Mouse (Mus musculus) liver, embryonic 11.5 days (tissue): ENCODE data around the gene 4933430I17Rik. TPM values are rescaled to one million over a fixed set of nuclear protein-coding genes. Genes with fewer than 3 reads are reported as not detected.
A peak's percentile ranks its signal among the peaks of the same experiment; 100 is the strongest.

Experiments
- ATAC-seq: fragments of 200-750 bp; cut with Nextera tagmentation; replicated peaks from 2 replicates; pipeline ENCODE4 v1.8.0; 2017; ENCODE audit warnings: moderate number of reproducible peaks, mild to moderate bottlenecking, moderate TSS enrichment, moderate library complexity; ENCODE audit not compliant: low FRiP score
- DNase-seq: peaks from one replicate; pipeline ENCODE4 v3.0.0-alpha.2; 2017; ENCODE audit warnings: low spot score
- H3K27ac ChIP-seq: fragments of 300-500 bp; sonication (generic); 2 replicates; pipeline ENCODE4 v1.5.1; 2014; ENCODE audit warnings: mild to moderate bottlenecking, low read depth, low read length, control low read depth
- H3K27me3 ChIP-seq: fragments of 300-500 bp; sonication (generic); replicated peaks from 2 replicates; pipeline ENCODE4 v1.6.1; 2014; ENCODE audit warnings: low read length, mixed read lengths; ENCODE audit not compliant: control insufficient read depth, insufficient read depth
- H3K36me3 ChIP-seq: fragments of 300-500 bp; sonication (generic); 2 replicates; pipeline ENCODE4 v1.6.1; 2014; ENCODE audit warnings: mild to moderate bottlenecking, low read length, moderate library complexity, mixed read lengths; ENCODE audit not compliant: control insufficient read depth, insufficient read depth
- H3K4me1 ChIP-seq: fragments of 300-500 bp; sonication (generic); replicated peaks from 2 replicates; pipeline ENCODE4 v1.6.1; 2014; ENCODE audit warnings: low read length, mixed read lengths; ENCODE audit not compliant: control insufficient read depth, insufficient read depth
- H3K4me2 ChIP-seq: fragments of 300-500 bp; sonication (generic); 2 replicates; pipeline ENCODE4 v1.6.1; 2014; ENCODE audit warnings: mild to moderate bottlenecking, control low read depth, moderate library complexity
- H3K4me3 ChIP-seq: fragments of 300-500 bp; sonication (generic); 2 replicates; pipeline ENCODE4 v1.5.1; 2014; ENCODE audit warnings: low read depth, low read length, control low read depth
- H3K9ac ChIP-seq: fragments of 300-500 bp; sonication (generic); 2 replicates; pipeline ENCODE4 v1.6.1; 2014; ENCODE audit warnings: low read depth, low read length, control low read depth
- H3K9me3 ChIP-seq: fragments of 300-500 bp; sonication (generic); 2 replicates; pipeline ENCODE4 v1.6.1; 2016; ENCODE audit warnings: low read length, inconsistent platforms, mixed read lengths; ENCODE audit not compliant: control insufficient read depth
- WGBS: fragments of 180-500 bp; shearing (Covaris S2); extraction: QIAGEN DNeasy Blood & Tissue Kit; methylation state at CpG from one replicate; pipeline ENCODE4 v1.1.7; 2014; 5-methylcytosine and 5-hydroxymethylcytosine counted together
- polyA plus RNA-seq: library from polyadenylated mRNA; unstranded; fragments of >200 nt; fragmentation: Nextera tagmentation; extraction: Ambion mirVana; gene quantifications from 2 replicates; pipeline ENCODE4 v1.2.1, GENCODE M21; 2014

Gene 4933430I17Rik
- polyA plus RNA-seq, 1 experiment from 2014 or later: 0.36 TPM

- peak overlapping the region; percentile 70 for H3K9ac ChIP-seq
- DNase-seq (no peak), ATAC-seq (no peak)
- H3K4me2 ChIP-seq: peak overlapping the region; percentile 66
- peak overlapping the region; percentile 76 for H3K4me3 ChIP-seq
- no peaks in the 10 kb centered on the region for H3K27me3 ChIP-seq
- no peaks in the 10 kb centered on the region for H3K9me3 ChIP-seq
- H3K36me3 ChIP-seq: 0 out of 2 replicates have a peak, but pooled peaks cover 6% of the 10 kb centered on the region
- no peak overlapping the region for H3K27ac ChIP-seq
- peaks cover 9% of the 10 kb centered on the region for H3K4me1 ChIP-seq
- 6% methylated on average over 7 of the region's 7 CpGs for WGBS
These were observed 23.6 kb upstream of the 4933430I17Rik start for GRCm38 (mm10) chr4:62501534-62501933.

DNA sequence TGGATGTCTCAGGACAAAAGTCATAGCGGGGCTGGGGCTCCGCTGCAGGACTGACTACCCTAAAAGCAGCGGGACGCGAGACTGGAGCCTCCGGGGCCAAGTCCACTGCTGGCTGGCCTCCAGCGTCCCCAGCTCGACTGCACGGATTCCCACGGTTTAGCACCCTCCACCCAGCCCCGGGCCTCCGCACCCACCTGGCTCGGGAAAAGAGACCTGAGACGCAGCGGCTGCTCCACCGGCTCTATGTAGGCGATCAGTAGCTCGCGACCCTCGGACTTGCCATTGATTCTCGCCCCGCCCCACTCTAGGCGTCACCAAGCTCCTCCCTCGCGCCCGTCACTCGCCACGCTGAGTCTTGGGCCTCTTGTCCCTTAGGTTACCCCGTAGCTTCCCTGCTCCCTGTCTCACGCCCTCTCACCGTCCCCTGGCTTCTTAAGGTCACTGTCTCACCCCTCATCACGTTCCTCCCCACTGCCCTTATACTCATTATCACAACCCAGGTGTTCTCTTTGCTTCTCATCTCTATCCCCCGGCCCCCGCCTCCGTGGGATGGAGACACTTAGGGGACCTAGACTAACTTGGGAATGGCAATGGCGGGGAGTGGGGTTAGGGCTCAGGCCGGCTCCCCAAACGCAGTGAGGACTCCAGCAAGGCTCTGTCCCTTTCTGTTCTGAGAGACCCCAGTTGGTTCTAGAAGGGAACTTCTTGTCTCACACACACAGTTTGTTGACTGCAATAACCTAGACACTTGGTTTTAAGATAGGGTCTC lies 23.0 kb upstream of the 4933430I17Rik start:
- Histone ChIP-seq H3K4me2 (peak overlapping the region; percentile 66), H3K9ac (peak overlapping the region; percentile 70), H3K36me3 (0 out of 2 replicates have a peak, but pooled peaks cover 6% of the 10 kb centered on the region), H3K27me3 (no peaks in the 10 kb centered on the region), H3K9me3 (no peaks in the 10 kb centered on the region), H3K27ac (0 out of 2 replicates have a peak overlapping the region, but pooled peaks have one; percentile 1), H3K4me1 (peaks cover 9% of the 10 kb centered on the region), H3K4me3 (peak overlapping the region; percentile 76)
- ATAC-seq (peak; percentile 89), DNase-seq (peak; percentile 92)
- 2% methylated on average over 38 of the region's 38 CpGs for WGBS

DNA sequence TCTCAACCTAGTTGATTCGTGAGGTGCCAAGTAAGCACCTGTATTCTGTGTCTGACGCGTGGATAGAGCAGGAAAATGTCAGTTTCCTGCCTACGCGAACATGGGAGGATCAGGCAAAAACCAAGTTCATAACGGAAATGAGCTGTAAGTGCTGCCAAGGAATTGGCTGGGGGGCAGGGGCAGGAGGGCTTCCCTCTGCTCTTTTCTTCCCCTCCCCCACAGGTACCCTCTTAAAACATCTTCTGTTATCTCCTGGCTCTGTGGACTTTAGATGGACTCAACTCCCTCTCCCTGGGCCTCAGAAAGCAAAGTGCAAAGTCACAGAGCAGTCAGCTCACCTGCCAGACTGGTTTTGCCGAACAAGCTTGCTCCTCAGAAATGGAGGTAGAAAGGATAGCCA lies 22.2 kb upstream of the 4933430I17Rik start:
- WGBS: 60% methylated on average over 7 of the region's 7 CpGs
- Histone ChIP-seq H3K4me3 (no peak overlapping the region), H3K9ac (no peak overlapping the region), H3K36me3 (peaks cover 10% of the 10 kb centered on the region), H3K9me3 (no peaks in the 10 kb centered on the region), H3K4me2 (peak overlapping the region; percentile 66; the same call in 1 of the 2 replicates), H3K4me1 (peaks cover 9% of the 10 kb centered on the region), H3K27ac (no peak overlapping the region), H3K27me3 (no peaks in the 10 kb centered on the region)
- ATAC-seq (no peak), DNase-seq (no peak)

DNA sequence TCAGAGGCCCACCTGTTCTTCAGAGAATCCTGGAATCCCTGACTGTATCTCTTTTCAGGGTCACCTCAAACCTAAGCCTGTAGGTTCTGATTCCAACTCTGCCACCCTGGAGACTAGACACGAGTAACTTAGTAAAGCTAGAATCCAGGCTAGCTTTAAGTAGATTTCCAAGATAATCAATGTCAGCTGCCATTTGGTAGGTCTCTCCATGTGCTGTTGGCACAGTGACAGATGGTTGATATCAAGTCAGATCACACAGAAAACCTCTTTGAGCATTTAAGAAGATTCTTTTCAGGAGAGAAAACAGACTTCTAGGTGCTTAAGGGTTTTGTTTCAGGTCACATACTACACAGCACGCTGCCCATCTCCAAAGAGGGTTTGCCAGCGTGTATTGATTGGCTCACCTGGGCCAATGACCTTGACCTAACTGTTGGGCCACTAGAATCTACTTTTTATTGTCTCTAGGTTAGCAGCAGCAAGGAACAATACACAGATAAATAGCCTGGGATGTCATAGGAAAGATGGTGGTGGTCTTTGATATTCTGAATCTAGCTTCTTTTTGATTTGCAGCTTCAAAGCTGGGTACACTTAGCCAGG lies 21.7 kb upstream of the 4933430I17Rik start, which contains the start of gene Hdhd3:
Gene Hdhd3 (minus strand): TSS at position 94 of the 597 bp plus-strand sequence.
- H3K27ac ChIP-seq: 0 out of 2 replicates have a peak within 1 kb of the TSS, but pooled peaks have one; percentile 1
- H3K36me3 ChIP-seq: peaks cover 15% of the 10 kb centered on the region
- H3K9me3 ChIP-seq: no peaks in the 10 kb centered on the region
- H3K27me3 ChIP-seq: no peaks in the 10 kb centered on the region
- peak within 1 kb of the TSS; percentile 66 for H3K4me2 ChIP-seq
- DNase-seq (no peak), ATAC-seq (no peak)
- peak within 1 kb of the TSS; percentile 76 for H3K4me3 ChIP-seq
- H3K4me1 ChIP-seq: peaks cover 9% of the 10 kb centered on the region
- WGBS: 71% methylated on average over 3 of the region's 3 CpGs
- H3K9ac ChIP-seq: peak within 1 kb of the TSS; percentile 58

GRCm38 (mm10) chr4:62505991-62506390 lies 19.2 kb upstream of the 4933430I17Rik start:
- WGBS: 88% methylated on average over 3 of the region's 3 CpGs
- Histone ChIP-seq H3K4me2 (no peak overlapping the region), H3K27me3 (no peaks in the 10 kb centered on the region), H3K4me1 (peaks cover 9% of the 10 kb centered on the region), H3K36me3 (peaks cover 34% of the 10 kb centered on the region), H3K9me3 (no peaks in the 10 kb centered on the region), H3K27ac (no peak overlapping the region), H3K9ac (no peak overlapping the region), H3K4me3 (no peak overlapping the region)
- no peak for ATAC-seq
- no peak for DNase-seq

DNA sequence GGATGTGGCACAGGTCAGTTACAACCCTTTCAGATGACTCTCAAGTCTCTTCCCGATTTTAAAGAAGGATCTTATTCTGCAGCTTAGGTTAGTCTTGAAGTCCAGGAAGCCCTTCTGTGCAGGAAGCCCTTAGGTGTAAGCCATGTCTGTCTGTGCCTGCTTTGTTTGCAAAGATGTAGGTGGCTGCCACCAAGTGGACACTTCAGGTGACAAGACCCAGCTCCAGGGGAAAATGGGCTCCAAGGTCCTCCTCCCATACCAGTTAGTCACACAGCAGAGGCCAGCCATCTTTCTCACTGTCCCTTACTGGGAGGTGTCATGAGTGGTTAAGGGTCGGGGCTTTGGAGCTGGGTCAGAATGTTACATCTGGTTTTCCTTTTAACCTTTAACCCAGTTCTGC lies 18.4 kb upstream of the 4933430I17Rik start:
- no peak overlapping the region for H3K27ac ChIP-seq
- H3K27me3 ChIP-seq: no peaks in the 10 kb centered on the region
- no peaks in the 10 kb centered on the region for H3K9me3 ChIP-seq
- peaks cover 42% of the 10 kb centered on the region for H3K36me3 ChIP-seq
- no peak overlapping the region for H3K4me2 ChIP-seq
- DNase-seq: no peak
- ATAC-seq: peak; percentile 33
- WGBS: 56% methylated on average over 2 of the region's 2 CpGs
- H3K9ac ChIP-seq: no peak overlapping the region
- peaks cover 12% of the 10 kb centered on the region for H3K4me1 ChIP-seq
- no peak overlapping the region for H3K4me3 ChIP-seq

DNA sequence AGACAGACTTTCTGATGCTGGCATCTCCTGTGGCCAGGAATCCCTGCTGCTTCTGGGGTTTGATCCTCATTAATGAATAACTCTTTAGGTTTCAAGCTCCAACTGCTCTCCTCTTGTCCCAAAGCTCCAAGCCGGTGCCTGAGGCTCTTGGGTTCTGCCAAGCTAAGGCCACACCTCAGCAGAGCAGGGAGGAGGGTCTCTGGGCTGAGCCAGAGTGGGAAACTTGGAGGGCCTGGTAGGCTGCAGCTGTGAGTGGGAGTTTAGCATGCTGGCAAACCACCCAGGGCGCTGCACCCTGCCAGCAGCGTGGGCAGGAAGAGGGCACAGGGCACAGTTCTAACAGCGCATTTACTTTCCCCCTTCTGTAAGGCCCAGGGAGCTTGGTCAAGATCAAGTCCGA lies 16.3 kb upstream of the 4933430I17Rik start:
- DNase-seq: no peak
- peaks cover 14% of the 10 kb centered on the region for H3K4me1 ChIP-seq
- no peak overlapping the region for H3K4me2 ChIP-seq
- H3K4me3 ChIP-seq: no peak overlapping the region
- no peaks in the 10 kb centered on the region for H3K9me3 ChIP-seq
- WGBS: 93% methylated on average over 5 of the region's 5 CpGs
- peaks cover 62% of the 10 kb centered on the region for H3K36me3 ChIP-seq
- no peak for ATAC-seq
- H3K9ac ChIP-seq: no peak overlapping the region
- no peaks in the 10 kb centered on the region for H3K27me3 ChIP-seq
- H3K27ac ChIP-seq: no peak overlapping the region

DNA sequence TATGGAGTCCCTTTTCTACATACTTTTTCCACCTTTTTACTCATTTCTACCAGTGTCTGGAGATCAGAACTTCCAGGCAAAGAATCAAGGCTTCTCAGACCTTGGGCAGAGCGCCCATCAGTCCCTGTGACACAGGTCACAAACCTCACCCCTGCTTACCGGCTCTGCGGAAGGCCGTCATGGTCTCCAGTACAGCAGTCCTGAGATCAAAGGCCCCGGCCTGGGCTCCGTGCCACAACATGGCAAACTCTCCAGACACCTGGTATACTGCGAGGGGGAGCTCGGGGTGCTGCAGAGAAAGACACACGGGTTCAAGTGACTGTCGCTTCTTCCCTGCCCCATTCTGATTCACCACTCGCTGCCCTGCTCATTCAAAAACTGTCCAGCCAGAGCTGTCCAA lies 15.2 kb upstream of the 4933430I17Rik start:
- Histone ChIP-seq H3K9ac (no peak overlapping the region), H3K36me3 (peaks cover 67% of the 10 kb centered on the region), H3K27ac (no peak overlapping the region), H3K4me2 (no peak overlapping the region), H3K9me3 (no peaks in the 10 kb centered on the region), H3K4me3 (no peak overlapping the region), H3K27me3 (no peaks in the 10 kb centered on the region), H3K4me1 (peaks cover 14% of the 10 kb centered on the region)
- ATAC-seq (no peak), DNase-seq (no peak)
- WGBS: 97% methylated on average over 11 of the region's 11 CpGs
